Mouse (Mus musculus) cerebellum, adult 2 months (tissue): ENCODE data around the gene Prr22.

Experiments used
- CTCF ChIP-seq: fragments of 200-500 bp; IDR thresholded peaks from 2 replicates; pipeline ENCODE4 v1.5.1; 2011; ENCODE audit warnings: low read depth, mild to moderate bottlenecking, control low read depth, low read length, moderate library complexity, borderline replicate concordance; ENCODE audit not compliant: insufficient read depth
- POLR2A ChIP-seq: fragments of 200-500 bp; IDR thresholded peaks from 2 replicates; pipeline ENCODE4 v1.6.1; 2011; ENCODE audit warnings: low read length, control low read depth, borderline replicate concordance; ENCODE audit not compliant: insufficient read depth

DNA sequence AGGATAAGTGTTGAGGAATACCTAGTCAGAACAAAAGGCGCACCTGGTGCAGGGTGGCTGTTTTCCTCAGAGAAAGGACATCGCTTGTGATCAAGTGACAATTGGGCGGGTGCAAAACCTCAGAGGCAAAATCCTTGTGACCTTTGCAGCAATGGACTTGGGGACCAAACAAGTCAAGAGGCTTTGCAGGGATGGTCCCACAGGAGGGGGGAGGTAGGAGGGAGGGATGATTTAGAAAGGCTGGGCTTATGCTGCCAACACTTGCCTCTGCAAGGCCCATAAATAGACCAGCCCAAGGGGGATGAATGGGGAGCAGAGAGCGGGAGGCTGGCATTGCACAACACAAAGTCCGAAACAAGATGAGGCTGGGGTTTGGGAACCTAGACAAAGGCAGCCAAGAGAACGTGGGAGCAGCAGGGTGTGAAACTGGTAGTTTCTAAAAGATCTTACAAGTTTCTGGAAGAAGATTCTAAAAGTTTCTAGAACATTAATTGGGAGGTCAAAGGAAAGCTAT lies 49.0 kb downstream of the Prr22 start:
- TF ChIP-seq CTCF (no peak), POLR2A (no peak)
